Mouse (Mus musculus) adrenal gland, adult (tissue): ENCODE measurements around the gene Scaf4.

ENCODE experiments used
- DNase-seq, 2 experiments: peaks; one replicate each; pipeline ENCODE4 v3.0.0; 2022 to 2023; ENCODE audit warnings: low spot score in 1 of 2; ENCODE audit not compliant: inconsistent age in 2 of 2

Scaf4 gene

DNA sequence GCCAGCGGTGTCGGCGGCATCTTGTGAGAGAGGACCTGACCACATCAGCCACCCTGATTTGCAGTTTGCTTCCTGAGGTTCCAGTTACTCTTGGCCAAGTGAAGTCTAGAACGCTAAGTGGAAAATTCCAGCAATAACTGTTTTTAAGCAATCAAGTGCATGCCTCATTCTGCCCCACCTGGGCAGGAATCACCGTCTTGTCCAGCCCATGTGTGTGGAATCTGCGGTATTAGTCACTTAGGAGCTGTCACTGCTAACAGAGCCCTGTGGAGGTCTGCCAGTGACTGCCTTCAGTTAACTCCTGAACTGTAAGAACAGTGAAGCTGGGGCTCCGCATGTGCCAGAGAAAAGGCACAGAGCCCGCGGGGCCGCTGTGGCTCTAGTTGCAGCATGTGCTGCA, 73.6 kb downstream of the Scaf4 start:
- no peak for DNase-seq

- no peak for DNase-seq
These were observed 75.3 kb downstream of the Scaf4 start for GRCm38 (mm10) chr16:90208996-90209395.

DNA sequence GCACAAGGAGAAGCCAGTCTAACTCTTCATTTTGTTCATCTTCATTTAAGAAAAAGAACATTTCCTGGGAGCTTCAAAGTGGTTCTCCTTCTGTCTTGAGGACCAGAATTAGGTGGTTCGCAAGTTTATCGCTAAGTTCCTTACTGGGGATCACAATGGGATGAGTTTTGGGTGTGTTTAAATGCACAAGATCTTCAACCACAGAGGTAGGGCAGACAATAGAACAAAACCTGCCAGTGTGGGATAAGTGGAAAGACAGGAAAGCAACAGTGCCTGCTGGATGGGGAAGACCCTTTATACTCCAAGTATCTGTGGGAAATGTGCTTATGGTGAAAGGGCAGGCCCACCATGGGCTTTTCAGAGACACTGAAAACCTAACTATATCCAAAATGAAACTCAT, 79.4 kb downstream of the Scaf4 start:
- DNase-seq: no peak

DNA sequence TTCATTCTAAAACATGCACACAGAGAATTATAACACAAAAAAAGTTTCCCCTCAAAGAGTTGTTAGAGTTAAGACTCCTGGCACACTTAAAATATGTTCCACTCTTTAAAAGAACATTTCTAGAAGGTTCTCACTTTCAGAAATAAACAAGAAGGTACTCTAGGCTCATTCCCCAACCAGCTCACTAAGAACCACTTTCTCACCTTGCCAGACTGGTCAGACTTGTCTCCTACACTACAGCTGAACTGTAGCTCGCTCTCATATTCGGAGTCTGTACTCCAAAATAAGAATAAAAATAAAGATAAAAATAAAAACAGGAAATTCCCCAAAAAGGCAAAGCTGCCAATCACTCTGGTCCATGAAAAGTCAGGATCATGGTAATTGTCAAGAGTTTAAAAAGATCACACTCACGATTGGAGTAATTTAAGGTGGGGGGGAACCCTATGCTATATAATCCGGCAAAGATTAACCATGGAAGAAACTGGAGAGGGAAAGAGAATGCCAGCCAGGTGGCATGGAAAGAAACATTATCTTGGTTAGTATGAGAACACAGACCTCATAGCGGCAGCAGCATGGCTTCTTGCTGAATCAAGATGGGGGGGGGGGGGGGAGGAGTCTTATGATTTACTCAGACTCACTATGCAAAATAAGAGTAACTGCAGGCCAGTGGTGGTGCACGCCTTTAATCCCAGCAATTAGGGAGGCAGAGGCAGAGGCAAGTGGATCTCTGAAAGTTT, 80.9 kb downstream of the Scaf4 start:
- DNase-seq: no peak

DNA sequence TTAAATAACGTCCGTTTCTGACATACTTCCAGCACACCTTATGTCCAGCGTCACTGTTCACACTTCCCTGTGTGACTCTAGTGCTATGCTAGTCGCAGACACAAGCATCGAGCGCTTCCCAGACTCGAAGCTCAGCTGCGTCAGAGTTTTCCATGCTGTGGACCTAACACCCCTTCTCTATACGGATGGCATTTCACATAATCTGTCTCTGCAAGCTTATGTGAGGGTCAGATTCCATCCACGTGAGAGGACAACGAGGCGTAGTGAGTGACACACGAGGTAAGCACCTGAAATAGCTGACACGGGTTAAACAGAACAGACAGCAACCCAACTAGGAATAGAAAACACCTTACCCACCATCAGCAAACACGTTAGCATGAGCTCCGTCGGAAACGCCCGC, 82.2 kb downstream of the Scaf4 start:
- DNase-seq: no peak

- DNase-seq: peak in 1 of 2 experiments; percentile 48
These were observed 85.1 kb downstream of the Scaf4 start for GRCm38 (mm10) chr16:90199174-90199573.

DNA sequence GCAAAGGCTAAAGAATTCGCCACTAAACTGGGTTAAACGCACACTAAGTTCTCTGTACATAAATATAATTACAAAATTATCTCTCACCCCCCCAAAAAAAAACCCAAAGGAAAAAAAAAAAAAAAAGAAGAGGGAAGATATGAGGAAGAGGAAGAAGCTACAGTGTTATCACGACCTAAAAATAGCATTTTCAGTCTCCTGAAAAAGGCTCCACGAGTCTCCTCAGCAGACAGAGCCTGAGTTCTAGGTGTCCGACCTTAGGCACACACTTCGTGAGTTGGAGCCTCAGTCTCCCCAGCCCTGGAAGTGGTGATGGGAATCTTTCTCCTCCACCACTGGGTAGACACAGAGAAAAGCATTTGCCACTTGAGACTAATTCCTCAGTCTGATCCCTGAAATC, 85.7 kb downstream of the Scaf4 start:
- DNase-seq: no peak

GRCm38 (mm10) chr16:90197337-90197973, 86.8 kb downstream of the Scaf4 start:
- peak; percentile 86 to 96 for DNase-seq

DNA sequence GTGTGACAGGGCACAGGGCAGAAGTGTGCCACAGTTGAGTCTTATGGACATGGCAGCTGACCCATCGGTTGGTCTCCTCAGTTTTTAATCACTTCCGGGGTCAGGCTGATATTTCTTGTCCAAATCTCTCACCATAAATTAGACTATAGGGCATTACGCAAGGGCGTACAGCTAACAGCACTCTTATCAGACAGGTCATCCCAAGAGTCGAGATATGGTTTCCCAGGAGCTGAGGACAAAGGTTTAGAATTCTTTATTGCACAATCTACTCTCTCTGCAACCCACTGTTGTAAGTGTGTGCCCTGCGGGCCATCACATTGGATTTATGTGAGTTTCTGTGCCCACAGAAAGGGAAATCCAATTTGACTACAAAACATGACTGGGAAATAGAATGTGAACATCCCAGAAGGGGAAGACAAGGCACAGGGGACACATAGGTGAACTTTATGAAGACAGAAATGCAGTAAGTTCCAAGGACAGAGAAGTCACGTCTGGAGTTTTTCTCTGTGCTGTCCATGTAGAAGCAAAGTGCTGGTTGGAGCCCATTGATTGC, 87.5 kb downstream of the Scaf4 start:
- peak in 1 of 2 experiments; percentile 57 for DNase-seq

DNA sequence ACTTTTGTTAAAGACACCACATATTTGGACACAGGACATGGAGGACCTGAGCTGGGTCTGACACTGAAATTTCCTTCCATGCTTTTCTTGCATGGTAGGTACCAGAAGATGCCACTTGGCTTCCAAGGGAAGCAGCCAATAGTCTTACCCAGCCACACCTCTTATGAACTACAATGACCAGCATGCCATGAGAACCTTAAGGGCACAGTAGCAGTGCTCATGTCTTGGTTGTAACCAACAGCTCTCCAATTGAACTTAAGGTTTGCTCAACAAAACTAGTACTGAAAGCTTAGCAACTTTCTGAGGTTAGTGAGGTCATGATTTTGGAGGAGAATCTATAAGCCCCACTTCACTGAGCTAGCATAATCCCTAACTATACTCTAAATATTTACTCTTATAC, 90.6 kb downstream of the Scaf4 start:
- DNase-seq: no peak

GRCm38 (mm10) chr16:90191289-90191688, 93.0 kb downstream of the Scaf4 start:
- DNase-seq: no peak

DNA sequence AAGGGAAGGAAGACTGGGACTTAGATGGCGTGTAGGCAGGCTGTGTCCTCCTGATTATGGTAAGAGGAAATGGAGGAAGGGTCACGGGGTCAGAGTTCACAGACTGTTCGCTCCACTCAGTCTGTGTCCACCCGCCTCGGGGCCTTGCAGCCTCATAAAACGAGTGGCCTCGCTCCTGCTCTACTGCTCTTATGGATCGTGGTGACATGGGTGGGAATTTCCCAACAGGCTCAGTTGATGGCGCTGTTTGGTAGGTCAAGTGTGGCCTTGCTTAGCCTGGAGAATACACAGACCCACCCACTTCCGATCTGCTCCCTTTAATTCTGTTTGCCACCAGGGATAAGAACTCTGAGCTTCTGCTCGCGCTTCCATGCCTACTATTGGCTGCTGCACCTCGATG, 96.8 kb downstream of the Scaf4 start:
- DNase-seq: peak; percentile 75 to 87

DNA sequence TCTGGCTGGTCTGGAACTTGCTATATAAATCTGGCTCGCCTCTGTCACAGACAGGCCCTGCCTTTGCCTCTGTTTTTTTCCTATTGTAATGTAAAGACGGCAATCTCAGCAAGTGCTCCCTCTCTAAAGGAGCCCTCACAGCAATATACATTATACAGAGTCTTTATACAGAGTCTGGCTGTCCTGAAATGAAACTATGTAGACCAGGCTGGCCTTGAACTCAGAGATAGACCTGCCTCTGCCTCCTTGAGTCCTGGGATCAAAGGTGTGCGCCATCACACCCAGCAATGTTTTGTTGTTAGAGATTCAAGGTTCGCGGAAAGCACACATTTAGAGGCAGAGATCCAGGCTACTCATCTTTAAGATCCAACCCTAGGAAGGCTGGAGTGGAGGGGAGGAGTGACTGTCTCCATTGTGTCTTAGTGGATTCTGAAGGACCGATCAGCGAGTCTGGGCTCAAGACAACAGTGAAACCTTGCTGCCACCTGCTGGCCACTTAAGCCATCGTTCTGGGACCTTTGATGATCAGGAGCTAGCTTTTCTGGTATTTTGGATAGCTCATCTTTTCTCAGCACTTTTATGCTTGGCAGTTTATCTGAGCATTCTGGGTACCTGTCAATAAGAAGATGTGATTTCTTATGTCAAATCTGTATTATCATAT, 98.2 kb downstream of the Scaf4 start:
- DNase-seq: peak; percentile 77 to 92

DNA sequence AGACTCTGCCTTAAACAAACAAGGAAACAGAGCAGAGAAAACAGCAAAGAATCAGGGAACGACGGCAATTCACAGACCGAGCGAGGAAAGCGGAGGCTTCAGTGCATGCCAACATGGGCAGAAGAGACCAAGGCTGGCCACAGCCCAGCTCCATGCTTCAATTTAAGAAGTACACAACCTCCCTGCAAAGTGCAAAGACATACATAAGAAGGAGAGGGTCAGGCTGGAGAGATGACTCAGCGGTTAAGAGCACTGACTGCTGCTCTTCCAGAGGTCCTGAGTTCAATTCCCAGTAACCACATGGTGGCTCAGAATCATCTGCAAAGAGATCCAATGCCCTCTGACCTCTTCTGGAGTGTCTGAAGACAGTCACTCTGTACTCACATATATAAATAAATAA, 100.2 kb downstream of the Scaf4 start:
- DNase-seq: no peak

- DNase-seq: peak; percentile 62 to 80
These were observed 102.6 kb downstream of the Scaf4 start for GRCm38 (mm10) chr16:90181673-90182072.

DNA sequence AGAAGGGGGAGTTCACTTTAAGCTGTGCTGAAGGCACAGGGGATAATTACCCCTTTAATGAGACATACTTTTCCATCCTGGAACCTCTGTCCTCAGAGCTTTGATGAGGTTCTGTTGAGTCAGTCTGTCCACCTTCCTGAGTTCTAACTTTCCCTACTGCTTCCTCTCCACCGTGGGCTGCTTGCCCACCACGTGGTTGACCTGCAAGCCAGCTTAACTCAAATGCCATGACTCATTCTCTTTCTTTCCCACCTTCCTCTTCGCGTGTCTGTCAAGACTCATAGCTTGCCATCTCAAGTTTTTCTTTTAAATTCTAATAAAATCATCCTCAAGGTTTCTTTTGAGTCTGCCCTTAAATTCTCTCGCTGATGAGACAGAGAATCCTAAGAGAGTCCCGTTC, 103.3 kb downstream of the Scaf4 start:
- no peak for DNase-seq

GRCm38 (mm10) chr16:90179892-90180291, 104.4 kb downstream of the Scaf4 start:
- DNase-seq: no peak

DNA sequence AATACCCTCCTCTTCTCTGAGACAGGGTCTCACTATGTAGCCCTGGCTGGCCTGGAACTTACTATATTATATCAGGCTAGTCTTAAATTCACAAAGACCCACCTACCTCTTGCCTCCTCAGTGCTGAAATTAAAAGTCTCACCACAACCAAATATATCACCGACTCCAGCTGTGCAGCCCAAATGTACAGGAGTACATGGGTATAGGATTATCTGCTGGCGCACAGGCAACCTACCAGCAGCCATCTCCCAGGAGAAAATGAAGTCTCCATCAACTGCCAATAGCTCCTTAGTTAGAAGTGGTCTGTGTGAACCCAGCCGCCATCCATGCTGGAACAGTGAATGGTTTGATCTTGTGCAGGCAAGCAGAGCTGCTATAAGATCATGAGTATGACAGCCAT, 105.9 kb downstream of the Scaf4 start:
- no peak for DNase-seq

- no peak for DNase-seq
These were observed 106.9 kb downstream of the Scaf4 start for GRCm38 (mm10) chr16:90177425-90177824.

- no peak for DNase-seq
These were observed 107.8 kb downstream of the Scaf4 start for GRCm38 (mm10) chr16:90176472-90176871.
